In the genomic region with DNA sequence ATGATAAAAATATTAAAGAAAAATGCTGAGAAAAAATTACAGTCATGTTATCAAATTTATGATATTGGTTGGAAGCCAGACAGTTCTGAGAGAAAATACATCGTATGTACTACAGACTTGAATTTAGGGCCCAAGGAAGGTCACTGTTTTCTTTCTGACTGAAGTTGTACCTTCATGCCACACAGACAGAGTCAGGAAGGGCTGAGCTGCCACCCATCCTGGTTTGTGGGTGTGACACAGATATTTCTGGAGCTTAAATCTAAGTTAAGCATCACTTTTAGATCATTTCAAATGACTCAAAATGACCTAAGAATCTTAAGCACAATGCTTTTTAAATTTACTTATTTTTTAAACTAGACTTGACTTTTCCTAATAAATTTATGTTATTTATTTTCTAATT, we compare ENCODE assay signal across 17 mouse cellular contexts.
"Had no signal": no experiment of that assay in that cellular context is flagged by ENCODE, and none has a peak within 500 bp of the region (broad histone marks: within the 10 kb centered on the region; RNA-seq: fewer than 3 reads in every experiment).

No protein-coding gene starts in this region.

- DNase-seq: gastrocnemius, postnatal 10 days; gastrocnemius, postnatal 25 days; kidney, adult 11 months; layer of hippocampus, adult 9-11 months; layer of hippocampus, postnatal 36 days; left cerebral cortex, postnatal 4 days; lung, adult 18-20 months had no signal

- H3K9ac ChIP-seq: heart, embryonic 13.5 days; heart, embryonic 15.5 days; hindbrain, embryonic 13.5 days; hindbrain, embryonic 15.5 days; limb, embryonic 13.5 days; limb, embryonic 15.5 days; liver, embryonic 12.5 days; liver, embryonic 14.5 days had no signal

- H3K4me3 ChIP-seq: heart, embryonic 13.5 days; heart, embryonic 15.5 days; hindbrain, embryonic 13.5 days; hindbrain, embryonic 15.5 days; limb, embryonic 13.5 days; limb, embryonic 15.5 days; liver, embryonic 12.5 days had no signal

- H3K27me3 ChIP-seq: heart, embryonic 13.5 days; heart, embryonic 15.5 days; hindbrain, embryonic 13.5 days; hindbrain, embryonic 15.5 days; limb, embryonic 13.5 days; limb, embryonic 15.5 days; liver, embryonic 12.5 days had no signal

- H3K36me3 ChIP-seq: heart, embryonic 13.5 days; heart, embryonic 15.5 days; hindbrain, embryonic 13.5 days; hindbrain, embryonic 15.5 days; limb, embryonic 13.5 days; limb, embryonic 15.5 days; liver, embryonic 12.5 days had no signal

- H3K4me1 ChIP-seq: heart, embryonic 13.5 days; heart, embryonic 15.5 days; limb, embryonic 13.5 days; limb, embryonic 15.5 days; liver, embryonic 12.5 days had no signal

- H3K27ac ChIP-seq: heart, embryonic 13.5 days; heart, embryonic 15.5 days; hindbrain, embryonic 13.5 days; hindbrain, embryonic 15.5 days; hindbrain, postnatal 0 days; kidney, postnatal 0 days; limb, embryonic 13.5 days; limb, embryonic 15.5 days; liver, embryonic 12.5 days; liver, embryonic 14.5 days had no signal
